Mouse (Mus musculus) MEL (cell line): ENCODE measurements around the gene Insyn1. TPM values are rescaled to one million over a fixed set of nuclear protein-coding genes. Genes with fewer than 3 reads are reported as not detected.

ENCODE experiments used
- DNase-seq: peaks from one replicate; pipeline ENCODE4 v3.0.0; 2011; ENCODE audit warnings: low read depth, low spot score
- H3K27ac ChIP-seq: 2 replicates; pipeline ENCODE4 v1.5.1; 2012; ENCODE audit warnings: low read depth, mild to moderate bottlenecking, control low read depth, low read length, moderate library complexity; ENCODE audit not compliant: control insufficient read depth
- H3K27me3 ChIP-seq, 2 experiments: fragments of 150-350 bp in 1 of 2; sonication (generic) in 1 of 2; 2 replicates each; pipeline ENCODE4 v1.6.1; 2012; ENCODE audit warnings: low read length in 2 of 2, mild to moderate bottlenecking in 2 of 2, improper control_type of control experiment in 1 of 2, moderate library complexity in 1 of 2; ENCODE audit not compliant: insufficient read depth in 2 of 2, control insufficient read depth in 1 of 2
- H3K36me3 ChIP-seq, 2 experiments: 2 replicates each; pipeline ENCODE4 v1.6.1; 2012 to 2014; ENCODE audit warnings: low read length in 2 of 2, improper control_type of control experiment in 1 of 2, inconsistent platforms in 1 of 2, mild to moderate bottlenecking in 1 of 2; ENCODE audit not compliant: insufficient read depth in 2 of 2, control insufficient read depth in 1 of 2
- H3K4me1 ChIP-seq, 2 experiments: fragments of 150-350 bp in 1 of 2; sonication (generic) in 1 of 2; 2 replicates each; pipeline ENCODE4 v1.6.1; 2012; ENCODE audit warnings: low read length in 2 of 2, improper control_type of control experiment in 1 of 2, mild to moderate bottlenecking in 1 of 2; ENCODE audit not compliant: insufficient read depth in 2 of 2, control insufficient read depth in 1 of 2
- H3K4me3 ChIP-seq, 2 experiments: fragments of 150-350 bp in 1 of 2; sonication (generic) in 1 of 2; 2 replicates each; pipeline ENCODE4 v1.5.1; 2012; ENCODE audit warnings: low read depth in 2 of 2, low read length in 2 of 2, mild to moderate bottlenecking in 2 of 2, moderate library complexity in 2 of 2, control low read depth in 1 of 2, improper control_type of control experiment in 1 of 2; ENCODE audit not compliant: control insufficient read depth in 1 of 2, insufficient read depth in 1 of 2
- H3K79me2 ChIP-seq: 2 replicates; pipeline ENCODE4 v1.6.1; 2012; ENCODE audit warnings: mild to moderate bottlenecking, low read length, moderate library complexity; ENCODE audit not compliant: control insufficient read depth, poor library complexity, insufficient read depth
- H3K9ac ChIP-seq: 2 replicates; pipeline ENCODE4 v1.6.1; 2012; ENCODE audit warnings: low read depth, mild to moderate bottlenecking, control low read depth, low read length, moderate library complexity; ENCODE audit not compliant: control insufficient read depth, poor library complexity, severe bottlenecking
- H3K9me3 ChIP-seq: fragments of 150-350 bp; sonication (generic); replicated peaks from 2 replicates; pipeline ENCODE4 v1.6.1; 2012; ENCODE audit warnings: mild to moderate bottlenecking, low read length, improper control_type of control experiment, moderate library complexity; ENCODE audit not compliant: insufficient read depth
- BHLHE40 ChIP-seq: IDR thresholded peaks from 2 replicates; pipeline ENCODE4 v1.6.1; 2012; ENCODE audit warnings: low read depth, mild to moderate bottlenecking, inconsistent platforms, low read length, improper control_type of control experiment, borderline replicate concordance
- CHD1 ChIP-seq: IDR thresholded peaks from 2 replicates; pipeline ENCODE4 v1.6.1; 2012; ENCODE audit warnings: low read depth, mild to moderate bottlenecking, inconsistent platforms, low read length, improper control_type of control experiment
- CTCF ChIP-seq, 3 experiments: IDR thresholded peaks in 2 of 3; conservative IDR thresholded peaks in 1 of 3; 2 replicates each; pipeline ENCODE4 v1.5.1; 2011 to 2012; ENCODE audit warnings: low read length in 3 of 3, low read depth in 2 of 3, mild to moderate bottlenecking in 2 of 3, improper control_type of control experiment in 1 of 3, inconsistent platforms in 1 of 3, mixed read lengths in 1 of 3, moderate library complexity in 1 of 3; ENCODE audit not compliant: control insufficient read depth in 1 of 3, insufficient read depth in 1 of 3, poor library complexity in 1 of 3, severe bottlenecking in 1 of 3
- E2F4 ChIP-seq: IDR thresholded peaks from 2 replicates; pipeline ENCODE4 v1.6.1; 2011; ENCODE audit warnings: low read depth, low read length, improper control_type of control experiment, borderline replicate concordance
- EP300 ChIP-seq, 2 experiments: IDR thresholded peaks; 2 replicates each; pipeline ENCODE4 v1.6.1; 2011; ENCODE audit warnings: improper control_type of control experiment in 2 of 2, low read length in 2 of 2, low read depth in 1 of 2, mild to moderate bottlenecking in 1 of 2
- ETS1 ChIP-seq: IDR thresholded peaks from 2 replicates; pipeline ENCODE4 v1.6.1; 2012; ENCODE audit warnings: low read depth, mild to moderate bottlenecking, inconsistent platforms, low read length, improper control_type of control experiment, moderate library complexity
- GATA1 ChIP-seq: IDR thresholded peaks from 2 replicates; pipeline ENCODE4 v1.6.1; 2011; ENCODE audit warnings: low read depth, low read length, improper control_type of control experiment
- HCFC1 ChIP-seq: IDR thresholded peaks from 2 replicates; pipeline ENCODE4 v1.6.1; 2012; ENCODE audit warnings: low read depth, mild to moderate bottlenecking, inconsistent platforms, low read length, improper control_type of control experiment, moderate library complexity
- JUND ChIP-seq: IDR thresholded peaks from 2 replicates; pipeline ENCODE4 v1.6.1; 2011; ENCODE audit warnings: low read depth, mild to moderate bottlenecking, improper control_type of control experiment, low read length
- KAT2A ChIP-seq: conservative IDR thresholded peaks from 2 replicates; pipeline ENCODE4 v1.6.1; 2012; ENCODE audit warnings: low read depth, low read length, improper control_type of control experiment, inconsistent platforms
- MAX ChIP-seq: IDR thresholded peaks from 2 replicates; pipeline ENCODE4 v1.6.1; 2011; ENCODE audit warnings: low read length, improper control_type of control experiment
- MAZ ChIP-seq: IDR thresholded peaks from 2 replicates; pipeline ENCODE4 v1.6.1; 2012; ENCODE audit warnings: low read depth, mild to moderate bottlenecking, inconsistent platforms, low read length, improper control_type of control experiment
- MXI1 ChIP-seq: IDR thresholded peaks from 2 replicates; pipeline ENCODE4 v1.6.1; 2011; ENCODE audit warnings: mild to moderate bottlenecking, low read depth, low read length, improper control_type of control experiment
- POLR2AphosphoS5 ChIP-seq: IDR thresholded peaks from 2 replicates; pipeline ENCODE4 v1.6.1; 2012; ENCODE audit warnings: low read depth, borderline replicate concordance, mild to moderate bottlenecking, inconsistent platforms, low read length, moderate library complexity, mixed read lengths
- RAD21 ChIP-seq: IDR thresholded peaks from 2 replicates; pipeline ENCODE4 v1.6.1; 2011; ENCODE audit warnings: mild to moderate bottlenecking, low read depth, low read length, improper control_type of control experiment
- SIN3A ChIP-seq: IDR thresholded peaks from 2 replicates; pipeline ENCODE4 v1.6.1; 2012; ENCODE audit warnings: low read length, improper control_type of control experiment, inconsistent platforms
- TBP ChIP-seq: IDR thresholded peaks from 2 replicates; pipeline ENCODE4 v1.8.0; 2011; ENCODE audit warnings: low read depth, low read length, improper control_type of control experiment
- UBTF ChIP-seq: IDR thresholded peaks from 2 replicates; pipeline ENCODE4 v1.6.1; 2012; ENCODE audit warnings: low read depth, mild to moderate bottlenecking, inconsistent platforms, low read length, improper control_type of control experiment, moderate library complexity, borderline replicate concordance; ENCODE audit not compliant: insufficient read depth
- USF1 ChIP-seq: IDR thresholded peaks from 2 replicates; pipeline ENCODE4 v1.6.1; 2014; ENCODE audit warnings: low read depth, mild to moderate bottlenecking, inconsistent platforms, low read length, improper control_type of control experiment, moderate library complexity
- USF2 ChIP-seq, 2 experiments: IDR thresholded peaks; 2 replicates each; pipeline ENCODE4 v1.6.1; 2011 to 2012; ENCODE audit warnings: improper control_type of control experiment in 2 of 2, low read length in 2 of 2, borderline replicate concordance in 1 of 2, inconsistent platforms in 1 of 2, low read depth in 1 of 2, mild to moderate bottlenecking in 1 of 2; ENCODE audit not compliant: insufficient read depth in 1 of 2
- ZC3H11A ChIP-seq: IDR thresholded peaks from 2 replicates; pipeline ENCODE4 v1.6.1; 2012; ENCODE audit warnings: low read depth, mild to moderate bottlenecking, inconsistent platforms, low read length, improper control_type of control experiment
- ZMIZ1 ChIP-seq: IDR thresholded peaks from 2 replicates; pipeline ENCODE4 v1.6.1; 2012; ENCODE audit warnings: low read depth, mild to moderate bottlenecking, inconsistent platforms, low read length, improper control_type of control experiment, moderate library complexity
- ZNF384 ChIP-seq: IDR thresholded peaks from 2 replicates; pipeline ENCODE4 v1.6.1; 2012; ENCODE audit warnings: low read depth, mild to moderate bottlenecking, inconsistent platforms, low read length, improper control_type of control experiment
- polyA plus RNA-seq, 2 experiments: library from polyadenylated mRNA; stranded (reverse) in 1 of 2; unstranded in 1 of 2; fragments of >175 nt in 1 of 2; fragments of >200 nt in 1 of 2; gene quantifications; 2 replicates each; pipeline versions ENCODE4 v1.2.1 to v1.2.4; 2012; ENCODE audit warnings: low replicate concordance in 2 of 2, low read depth in 1 of 2; ENCODE audit not compliant: insufficient read length in 2 of 2, insufficient read depth in 1 of 2, missing spikeins in 1 of 2
- total RNA-seq: library from RNA; depleted of rRNA; stranded (reverse); fragments of 300-350 nt; gene quantifications from 2 replicates; pipeline ENCODE4 v1.2.3, GENCODE M21; 2012; rRNA removed

Insyn1 gene
- total RNA-seq (not detected in 2 replicates), polyA plus RNA-seq (not detected)

GRCm38 (mm10) chr9:58487851-58488801 is at the start of gene Insyn1:
Gene Insyn1 (plus strand): TSS chr9:58488603.
- no peak within 1 kb of the TSS for H3K9ac ChIP-seq

GRCm38 (mm10) chr9:58438921-58439396 is 49.4 kb upstream of the Insyn1 start:
- Histone ChIP-seq H3K36me3 (no peaks in the 10 kb centered on the region), H3K27me3 (peaks cover 0 to 2% of the 10 kb centered on the region in 2 experiments; a peak in 2 of 4 replicates), H3K27ac (no peak overlapping the region), H3K4me3 (no peak overlapping the region), H3K9me3 (no peaks in the 10 kb centered on the region), H3K9ac (no peak overlapping the region), H3K79me2 (no peaks in the 10 kb centered on the region), H3K4me1 (no peaks in the 10 kb centered on the region)
- no peak for DNase-seq
- TF ChIP-seq EP300 (IDR thresholded peaks at IDR 0.05; ENCODE audit: low read depth in 1 of 2, low read length in 2 of 2) (no peak), SIN3A (no peak), HCFC1 (no peak), UBTF (no peak), RAD21 (no peak), E2F4 (no peak), TBP (no peak), ETS1 (no peak), ZNF384 (no peak), ZC3H11A (no peak), CHD1 (no peak)

More at GRCm38 (mm10) chr9:58487851-58488801, at the start of gene Insyn1:
- peaks cover 0 to 4% of the 10 kb centered on the region in 2 experiments; a peak in 1 of 4 replicates for H3K27me3 ChIP-seq
- no peaks in the 10 kb centered on the region for H3K4me1 ChIP-seq
- H3K9me3 ChIP-seq: no peaks in the 10 kb centered on the region
- H3K4me3 ChIP-seq: no peak within 1 kb of the TSS
- TF ChIP-seq JUND: no peak
- TF ChIP-seq USF2 (IDR thresholded peaks at IDR 0.05; ENCODE audit: borderline replicate concordance in 1 of 2, insufficient read depth in 1 of 2, low read depth in 1 of 2, low read length in 2 of 2): no peak
- TF ChIP-seq MXI1: no peak
- TF ChIP-seq CTCF (IDR thresholded peaks at IDR 0.05 in 2 of 3, conservative IDR thresholded peaks at IDR 0.05 in 1 of 3; ENCODE audit: control insufficient read depth in 1 of 3, insufficient read depth in 1 of 3, low read depth in 2 of 3, low read length in 3 of 3, poor library complexity in 1 of 3, severe bottlenecking in 1 of 3): no peak
- TF ChIP-seq MAX: no peak
- no peak for TF ChIP-seq TBP
- TF ChIP-seq BHLHE40: no peak
- TF ChIP-seq RAD21: no peak
- TF ChIP-seq SIN3A: no peak
- no peak for TF ChIP-seq GATA1
- no peak for TF ChIP-seq USF1
- no peak for TF ChIP-seq KAT2A
- no peak for TF ChIP-seq ZMIZ1
- no peak for TF ChIP-seq MAZ
- no peak for TF ChIP-seq POLR2AphosphoS5
- H3K36me3 ChIP-seq: no peaks in the 10 kb centered on the region
- DNase-seq: no peak
- H3K27ac ChIP-seq: no peak within 1 kb of the TSS
- H3K79me2 ChIP-seq: no peaks in the 10 kb centered on the region
